Mouse (Mus musculus): ENCODE measurements around the gene Nlrp10.

Gene Nlrp10

DNA sequence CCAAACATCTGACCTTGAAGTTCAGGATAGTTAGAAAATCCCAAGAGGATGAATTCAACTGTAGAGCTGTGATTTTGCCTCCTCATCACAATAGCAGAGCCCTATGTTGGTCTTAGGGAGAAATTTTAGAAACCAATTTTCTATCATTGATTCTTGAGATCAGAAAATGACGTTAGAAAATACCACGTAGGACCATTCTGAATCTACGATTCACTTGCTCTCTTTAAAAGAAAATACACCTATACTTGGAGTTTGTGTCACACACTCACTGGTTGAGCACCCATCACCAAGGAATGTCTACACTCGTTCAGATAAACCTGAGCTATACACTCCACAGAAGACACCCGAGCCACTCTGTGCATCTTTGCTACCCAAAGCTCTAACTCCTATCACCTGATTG, 35.7 kb downstream of the Nlrp10 start, which contains the start of gene Olfr519:
Gene Olfr519, minus strand, starts transcription at position 101 of the 400 bp plus-strand sequence.
- no peak for DNase-seq (ENCODE audit: low spot score in 2 of 2)

- no peak for DNase-seq (ENCODE audit: low spot score in 2 of 2)
These were observed 45.1 kb downstream of the Nlrp10 start, which contains the start of gene Olfr518 for GRCm38 (mm10) chr7:108884906-108885305. Olfr518 (minus strand) TSS chr7:108885006.

DNA sequence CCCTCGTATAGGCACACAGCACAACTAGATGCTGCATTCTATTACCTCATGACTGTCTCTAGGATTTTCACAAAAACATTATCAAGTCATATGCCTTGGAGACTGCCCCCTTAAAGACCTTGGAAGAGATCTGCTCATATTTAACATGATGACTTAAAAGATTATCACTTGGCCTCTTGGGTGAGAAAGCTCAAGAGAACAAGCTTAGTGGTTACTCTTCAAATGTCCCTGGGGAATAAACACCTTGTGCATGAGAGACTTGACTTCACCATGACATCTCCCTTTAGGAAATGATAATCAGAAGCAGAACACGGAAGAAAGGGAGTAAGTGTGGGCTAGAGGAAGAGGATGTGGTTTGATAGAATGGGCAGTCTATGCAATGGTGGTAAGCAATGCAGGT, 57.7 kb downstream of the Nlrp10 start, which contains the start of gene Olfr517:
Gene Olfr517, minus strand, starts transcription at position 101 of the 400 bp plus-strand sequence.
- DNase-seq (ENCODE audit: low spot score in 2 of 2) = no peak
